Mouse (Mus musculus): ENCODE measurements at regions not wholly inside any gene's neighbourhood (a gene's known extent, or its start where the extent isn't known, plus 50 kb on each side); places are given as distances from the start of the nearest gene placed in this dataset.

DNA sequence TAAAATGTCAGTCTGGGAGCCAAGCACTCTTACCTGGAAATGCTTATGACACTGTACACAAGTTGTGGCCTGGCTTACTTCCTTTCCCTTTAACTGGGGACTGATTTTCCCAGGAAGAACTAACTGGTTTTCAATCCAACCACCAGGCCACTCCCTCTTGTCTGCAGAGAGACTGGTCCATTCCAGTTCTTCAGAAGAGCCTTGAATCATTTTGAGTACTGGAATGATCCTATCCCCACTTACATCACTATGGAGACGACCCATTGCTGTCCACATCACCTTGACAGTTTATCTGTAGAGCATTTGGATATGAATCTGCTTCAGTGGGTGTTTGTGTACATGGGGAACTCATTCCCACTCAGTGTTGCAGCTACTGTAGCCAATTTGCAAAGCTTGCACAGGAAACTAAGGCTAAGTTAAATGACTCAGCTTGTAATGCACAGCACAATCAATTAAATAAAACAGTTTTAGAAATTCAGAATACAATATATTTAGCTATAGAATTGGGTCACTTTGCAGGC, 121.7 kb upstream of the Prep start:
- DNase-seq (ENCODE audit: low read depth, low spot score), result no peak

DNA sequence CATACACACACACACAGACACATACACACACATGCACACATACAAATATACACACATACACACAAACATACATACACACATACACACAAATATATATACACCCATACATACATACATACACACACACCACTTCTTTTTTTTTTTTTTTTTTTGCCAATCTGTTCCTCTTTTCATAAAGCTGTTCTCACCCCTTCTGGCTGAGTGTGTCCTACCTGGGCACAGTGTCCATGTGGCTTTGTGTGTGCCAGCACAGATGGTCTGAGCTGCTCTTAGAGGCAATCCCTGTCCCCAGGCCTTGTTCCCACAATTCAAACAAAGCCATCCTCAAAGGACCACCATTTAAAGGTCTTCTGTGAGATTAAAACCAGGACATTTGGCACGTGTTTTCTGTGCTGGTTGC, 127.6 kb upstream of the Prep start:
- no peak for DNase-seq (ENCODE audit: low read depth, low spot score)

DNA sequence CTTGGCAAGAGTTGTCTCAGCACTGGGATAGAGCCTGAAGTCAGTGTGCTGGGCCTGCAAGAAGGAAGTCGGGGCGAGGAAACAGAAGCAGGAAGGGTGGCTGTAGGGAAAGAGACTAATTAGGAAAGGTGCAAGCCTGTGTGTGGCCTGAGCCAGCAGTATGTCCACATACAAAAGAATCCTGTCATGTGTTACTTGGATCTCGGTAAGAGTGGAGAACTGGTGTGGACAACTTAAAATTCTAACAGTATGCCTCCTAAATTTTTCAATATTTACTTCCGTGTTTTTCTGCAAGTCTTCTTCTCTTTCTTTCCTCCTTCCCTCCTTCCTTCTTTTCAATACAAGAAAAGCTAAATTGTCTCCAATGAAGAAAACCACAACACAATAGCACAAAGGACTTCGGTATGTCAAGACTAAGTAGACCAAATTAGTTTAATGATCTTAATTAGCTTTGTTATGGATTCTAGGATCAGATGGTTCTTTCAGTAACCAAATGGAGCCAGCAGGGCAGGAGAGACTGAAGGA, 130.0 kb upstream of the Prep start:
- DNase-seq (ENCODE audit: low read depth, low spot score), result no peak

DNA sequence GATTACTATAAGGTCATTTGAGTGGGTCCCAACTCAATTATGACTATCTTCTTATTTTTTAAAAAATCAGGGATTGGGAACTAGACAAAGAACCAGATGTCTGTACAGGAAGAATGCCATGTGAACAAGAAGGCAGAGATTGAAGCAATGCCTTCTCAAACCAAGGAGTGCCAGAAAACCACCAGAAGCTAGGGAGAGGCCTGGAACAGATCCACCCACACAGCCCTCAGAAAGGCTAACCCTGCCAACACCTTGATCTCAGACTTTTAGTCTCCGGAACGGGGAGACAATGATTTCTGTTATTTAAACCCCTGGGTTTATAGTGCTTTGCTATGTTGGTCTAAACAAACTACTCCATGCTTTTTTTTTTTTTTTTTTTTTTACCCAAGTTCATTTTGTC, 136.2 kb upstream of the Prep start:
- no peak for DNase-seq (ENCODE audit: low read depth, low spot score)

DNA sequence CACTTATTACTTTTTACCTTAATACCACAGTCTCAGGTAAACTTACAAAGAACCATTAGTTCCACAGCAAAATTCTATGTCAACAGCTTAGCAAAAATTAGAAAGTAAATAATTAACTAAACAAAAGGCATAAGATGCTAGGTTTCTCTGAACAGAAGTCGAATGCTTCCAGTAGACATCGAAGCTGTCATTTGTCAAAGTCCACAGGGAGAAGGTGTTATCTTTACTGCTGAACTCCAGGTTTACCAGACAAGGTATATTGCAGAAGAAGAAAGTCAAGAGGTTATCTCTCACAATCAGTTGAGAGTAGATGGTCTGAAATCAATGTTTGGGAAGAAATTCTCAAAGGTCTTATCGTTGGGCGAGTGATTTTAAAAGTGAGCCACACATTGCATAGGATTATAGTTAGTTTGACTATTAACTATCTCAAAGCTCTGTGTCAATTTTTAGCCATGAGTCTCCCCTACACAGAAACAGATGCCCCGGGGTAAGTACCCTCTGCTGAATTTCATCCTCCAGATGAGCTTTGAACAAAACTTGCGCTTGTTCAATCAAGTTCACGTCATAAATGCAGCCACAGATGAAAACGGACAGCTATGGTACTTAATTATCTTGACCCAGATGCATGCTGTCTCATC, 153.1 kb upstream of the Prep start:
- no peak for DNase-seq (ENCODE audit: low read depth, low spot score)

DNA sequence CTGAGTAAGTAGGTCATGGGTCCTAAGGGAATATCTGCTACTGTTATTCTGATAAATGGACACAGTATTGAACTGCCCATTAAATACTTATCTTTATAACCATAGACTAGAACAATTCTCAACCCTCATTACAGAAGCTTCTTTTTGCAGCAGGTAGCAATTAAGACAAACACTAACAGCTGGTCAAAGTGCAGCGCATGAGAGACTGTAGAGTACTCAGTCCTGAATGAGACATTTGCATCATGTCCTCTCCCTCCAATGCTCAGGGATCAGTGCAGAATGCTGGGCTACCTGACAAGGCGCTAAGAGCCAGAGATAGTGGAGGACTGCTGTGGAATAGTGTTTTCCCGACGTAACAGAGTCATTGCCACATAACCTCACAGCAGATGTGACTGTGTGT, 162.5 kb upstream of the Prep start:
- no peak for DNase-seq (ENCODE audit: low read depth, low spot score)

DNA sequence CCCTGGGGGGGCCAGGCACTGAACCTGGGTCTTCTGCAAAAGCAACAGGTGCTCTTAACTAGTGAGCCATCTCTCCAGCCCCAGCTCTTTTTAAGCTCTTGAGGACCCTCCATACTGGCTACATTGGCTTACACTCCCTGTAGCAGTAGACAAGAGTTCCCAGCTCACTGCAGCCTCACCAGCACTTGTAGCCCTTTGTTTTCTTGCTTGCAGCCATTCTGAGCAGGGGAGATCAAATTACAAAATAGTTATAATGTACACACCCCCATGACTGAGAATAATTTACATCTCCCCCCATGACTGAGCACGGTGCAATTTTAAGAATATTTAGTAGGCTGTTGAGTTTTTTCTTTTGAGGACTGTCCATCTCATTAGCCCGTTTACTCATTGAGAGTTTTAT, 165.8 kb upstream of the Prep start:
- DNase-seq (ENCODE audit: low read depth, low spot score), result no peak

DNA sequence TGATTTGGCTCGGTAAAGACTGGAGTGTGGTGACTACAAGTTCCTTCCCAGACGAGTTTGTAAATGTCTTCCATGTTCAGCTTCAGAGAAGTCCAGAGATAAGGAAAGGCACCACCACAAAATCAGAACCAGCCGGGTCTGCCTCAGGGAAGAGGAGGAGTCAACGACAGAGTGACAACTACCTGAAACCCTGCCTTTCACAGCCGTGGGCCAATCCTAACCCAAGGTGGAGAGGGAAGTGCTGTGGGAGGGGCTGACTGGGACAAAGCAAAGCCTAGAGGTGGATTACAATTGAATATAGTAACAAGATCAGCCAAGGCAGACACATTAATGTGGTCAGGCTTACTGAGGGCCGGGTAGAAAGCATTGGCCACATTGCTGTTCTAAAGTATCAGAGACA, 174.9 kb upstream of the Prep start:
- no peak for DNase-seq (ENCODE audit: low read depth, low spot score)

DNA sequence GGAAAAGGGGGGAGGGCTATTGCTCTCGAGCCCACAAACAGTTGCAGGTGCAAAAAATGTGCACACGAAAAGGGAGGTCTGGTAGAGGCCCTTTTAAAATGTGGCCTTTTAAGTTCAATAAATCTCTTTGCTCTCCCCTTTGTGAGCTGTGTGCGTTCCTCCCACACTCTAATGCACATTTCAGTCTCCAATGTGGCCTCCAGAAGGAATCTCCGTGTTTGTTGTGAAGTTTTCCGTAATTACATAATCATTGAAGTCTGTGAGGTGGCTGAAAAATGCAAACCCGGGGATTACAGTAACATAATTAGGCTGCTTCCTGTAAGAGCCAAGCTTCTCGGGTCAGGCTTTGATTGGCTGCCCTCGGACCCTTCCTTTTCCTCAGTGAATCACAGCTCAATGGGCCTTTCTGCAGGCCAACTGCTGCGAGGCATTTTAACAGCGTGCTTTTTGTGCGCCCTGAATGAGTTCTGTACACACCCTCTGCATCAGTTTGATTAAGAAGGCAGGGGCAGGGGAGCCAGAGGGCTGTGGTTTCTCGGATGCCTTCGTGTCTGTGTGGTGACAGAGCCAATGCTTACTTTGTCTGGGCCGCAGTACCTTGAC, 179.8 kb upstream of the Prep start:
- DNase-seq (ENCODE audit: low read depth, low spot score), result no peak

DNA sequence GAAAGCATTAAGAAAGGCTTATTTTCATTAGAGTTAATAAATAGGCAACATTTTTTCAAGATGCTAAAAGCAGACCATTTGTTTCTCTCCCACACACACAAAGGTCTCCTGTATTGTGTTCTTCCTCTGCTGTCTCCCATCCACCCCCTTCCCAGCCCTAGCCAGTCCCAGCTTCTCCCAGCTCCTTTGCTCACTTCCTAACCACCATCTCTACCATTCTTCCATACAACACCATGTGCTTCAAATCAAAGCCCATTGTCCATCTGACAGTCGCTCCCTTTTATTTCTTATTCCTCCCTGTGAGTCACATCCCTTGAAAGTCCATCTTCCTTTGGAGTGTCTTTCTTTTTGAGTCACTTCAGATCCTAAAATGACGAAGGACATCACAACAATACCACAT, 185.0 kb upstream of the Prep start:
- no peak for DNase-seq (ENCODE audit: low read depth, low spot score)

DNA sequence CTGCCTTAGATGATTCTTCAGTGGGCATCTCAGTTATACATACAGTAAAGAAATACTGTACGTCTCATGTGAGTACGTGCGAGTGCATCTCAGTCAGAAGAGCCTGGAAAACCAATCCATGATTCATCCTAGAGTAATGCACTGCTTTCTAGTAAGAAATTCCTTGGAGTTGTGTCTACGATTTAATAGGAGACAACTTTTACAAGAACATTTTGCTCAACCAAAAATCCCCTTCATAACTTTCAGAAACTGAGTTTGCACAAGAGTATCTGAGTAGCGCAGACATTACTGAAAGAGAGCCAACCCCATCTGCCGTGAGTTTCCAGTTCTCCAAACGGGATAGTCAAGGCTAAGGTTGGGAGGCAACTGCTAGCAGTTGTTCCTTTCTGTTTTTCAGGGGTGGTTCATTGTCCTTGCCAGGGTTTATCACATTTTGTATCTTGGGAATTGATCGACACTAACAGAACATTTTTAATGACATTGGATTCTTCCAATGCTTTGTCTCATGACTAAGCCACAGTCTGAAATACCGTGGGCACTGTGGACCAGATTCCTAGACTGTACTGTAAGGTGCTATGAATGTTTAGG, 189.8 kb upstream of the Prep start:
- DNase-seq (ENCODE audit: low read depth, low spot score), result no peak

DNA sequence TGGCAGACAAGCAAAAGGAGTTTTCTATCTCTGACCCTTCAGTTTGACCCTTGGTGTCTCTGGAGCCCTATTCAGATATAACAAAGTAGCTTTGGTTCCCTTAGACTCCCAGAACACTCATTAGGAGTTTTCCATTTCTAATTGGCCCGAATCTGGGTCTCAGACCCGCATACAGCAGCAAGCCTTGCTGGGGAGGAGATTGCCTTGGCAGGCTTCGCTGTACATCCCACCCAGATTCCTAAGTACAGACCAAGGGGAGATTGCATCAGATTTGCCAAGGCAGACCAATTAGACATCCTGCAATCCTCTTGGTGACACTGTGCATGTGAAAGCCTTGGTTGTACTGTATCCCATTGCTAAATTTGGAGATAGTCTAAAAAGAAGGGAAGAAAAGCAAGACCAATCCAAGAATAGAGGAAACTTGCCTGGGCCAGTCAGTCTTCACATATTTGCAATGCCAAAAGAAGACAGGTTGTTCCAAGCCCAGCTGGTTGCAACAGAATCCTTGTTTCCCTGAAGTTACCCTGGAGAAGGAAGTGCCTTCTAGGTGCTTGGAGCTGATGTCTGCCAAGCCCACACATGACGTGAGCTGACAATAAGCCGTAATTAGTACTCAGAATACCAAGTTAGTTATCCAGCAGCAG, 193.2 kb upstream of the Prep start:
- no peak for DNase-seq (ENCODE audit: low read depth, low spot score)

DNA sequence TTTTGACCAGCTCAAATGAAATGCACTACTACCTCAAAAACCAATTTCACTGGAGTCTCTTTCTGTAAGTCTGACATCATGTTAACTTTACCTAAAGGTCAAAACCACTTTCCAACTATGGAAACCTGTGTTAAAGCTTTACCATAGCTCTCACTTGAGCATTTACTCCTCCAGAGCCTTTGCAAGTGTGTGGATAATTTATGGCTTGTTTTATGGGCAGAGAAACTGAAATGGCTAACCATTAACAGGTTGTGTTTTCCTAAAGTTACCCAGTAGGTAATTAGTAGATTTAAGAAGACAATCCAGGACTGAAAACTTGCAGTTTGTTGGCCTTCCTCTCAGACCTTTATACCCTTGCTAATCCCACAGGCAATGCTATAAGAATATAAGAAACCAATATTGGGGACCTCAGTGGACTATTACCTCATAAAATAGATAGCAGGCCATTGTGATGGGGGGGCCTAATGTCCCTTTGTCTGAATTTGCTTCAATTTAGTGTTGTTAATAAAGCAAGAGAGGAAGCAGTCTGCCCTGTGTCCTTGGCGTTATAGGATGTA, 202.7 kb upstream of the Prep start:
- no peak for DNase-seq (ENCODE audit: low read depth, low spot score)

DNA sequence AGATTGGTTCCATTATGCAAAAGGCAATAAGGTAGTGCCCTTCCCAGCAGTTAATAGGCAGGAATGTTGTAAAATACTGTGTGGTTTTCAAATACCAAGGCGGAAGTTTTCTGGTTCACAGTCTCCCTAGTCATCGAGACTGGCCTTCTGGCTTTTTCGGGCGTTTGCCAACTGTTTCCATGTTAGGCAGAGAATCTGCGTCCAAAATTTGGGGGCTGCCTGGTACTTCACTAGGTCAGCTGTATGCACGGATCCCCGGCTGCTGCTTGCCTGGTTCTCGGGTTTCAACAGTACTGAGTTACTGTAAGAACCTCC, 204.7 kb upstream of the Prep start:
- no peak for DNase-seq (ENCODE audit: low read depth, low spot score)

DNA sequence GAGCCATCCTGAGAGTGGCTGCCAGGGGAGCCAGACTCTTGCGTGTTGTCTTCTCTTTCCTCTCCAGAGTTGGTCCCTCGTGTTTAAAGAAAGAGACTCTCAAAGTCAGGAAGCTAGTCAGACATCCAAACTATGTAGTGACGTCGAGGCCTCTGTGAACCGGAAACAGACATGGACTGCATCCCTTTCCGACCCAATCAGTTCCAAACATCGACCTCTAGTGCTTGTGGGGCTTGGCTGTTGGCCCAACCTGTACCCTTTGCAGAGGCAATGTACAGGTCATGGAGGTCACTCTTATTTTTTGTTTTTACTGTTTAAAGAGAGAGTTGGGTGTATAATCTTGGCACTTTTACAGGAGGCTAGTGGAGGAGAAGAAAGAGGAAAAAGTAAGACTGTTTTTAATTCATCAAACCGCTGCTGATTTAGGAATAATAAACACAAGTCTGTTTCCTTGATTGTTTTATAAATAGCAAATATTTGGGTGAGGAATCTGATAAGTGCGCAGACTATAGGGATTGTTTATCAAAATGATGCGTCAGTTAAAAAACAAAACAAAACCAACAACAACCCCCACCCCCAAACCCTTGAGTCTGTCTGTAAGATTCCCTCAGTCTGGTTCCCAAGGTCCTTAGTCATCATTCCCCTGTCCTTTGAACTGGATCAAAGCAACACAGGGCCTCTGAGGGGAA, 205.2 kb upstream of the Prep start:
- DNase-seq (ENCODE audit: low read depth, low spot score), result no peak

DNA sequence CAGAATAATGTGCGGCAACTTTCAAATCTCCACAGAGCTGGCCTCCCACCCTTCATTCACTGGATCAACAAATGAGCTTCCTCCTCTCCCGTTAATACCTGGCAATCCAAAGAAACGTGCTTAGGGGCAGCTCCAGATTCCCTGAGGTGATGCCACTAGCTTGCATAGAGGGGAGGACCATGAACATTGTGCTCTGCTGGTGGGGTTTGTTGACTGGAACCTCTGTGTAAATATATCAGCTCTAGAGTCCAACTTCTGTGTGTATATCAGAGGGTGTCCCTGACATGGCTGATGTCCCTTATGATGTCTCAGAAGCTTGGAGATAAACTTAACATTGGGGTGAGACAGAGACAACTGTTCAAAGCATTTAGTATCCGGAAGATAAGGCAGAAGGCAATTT, 209.6 kb upstream of the Prep start:
- DNase-seq (ENCODE audit: low read depth, low spot score), result no peak

DNA sequence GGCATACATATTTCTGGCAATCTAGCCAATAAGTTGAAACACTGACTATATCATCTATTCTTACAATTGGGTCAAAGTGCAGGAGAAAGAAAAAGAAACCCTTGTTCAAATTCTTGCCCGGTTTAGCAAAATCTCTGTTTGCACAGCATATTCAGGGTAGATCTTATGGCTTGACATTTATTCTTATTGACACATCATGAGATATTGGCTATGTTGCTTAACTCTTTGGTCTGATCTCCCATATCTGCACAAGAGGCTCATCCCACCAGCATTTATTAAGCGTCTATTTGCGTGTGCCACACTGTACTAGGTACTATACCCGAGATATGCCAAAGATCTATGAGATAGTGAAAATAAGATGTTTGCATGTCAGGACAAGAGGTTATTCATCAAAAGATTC, 212.9 kb upstream of the Prep start:
- DNase-seq (ENCODE audit: low read depth, low spot score), result no peak

DNA sequence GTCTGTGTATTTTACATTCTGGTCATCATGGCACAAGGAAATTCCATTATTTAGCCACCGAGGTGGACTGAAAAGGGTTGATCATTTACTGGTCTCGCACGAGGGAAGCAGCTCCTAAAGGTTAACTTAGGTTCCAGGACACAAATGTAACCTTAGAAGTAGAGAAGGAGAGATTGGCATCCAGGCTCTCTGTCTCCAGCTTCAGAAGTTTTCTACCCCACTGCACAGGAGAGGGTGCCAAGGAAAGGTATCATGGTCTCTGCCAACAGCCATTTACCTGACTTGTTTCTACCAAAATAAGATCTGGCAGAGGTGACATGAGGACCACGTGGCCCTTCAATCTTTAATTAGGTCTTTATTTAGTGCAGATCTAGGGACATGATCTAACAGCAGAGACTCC, 218.0 kb upstream of the Prep start:
- DNase-seq (ENCODE audit: low read depth, low spot score), result no peak

DNA sequence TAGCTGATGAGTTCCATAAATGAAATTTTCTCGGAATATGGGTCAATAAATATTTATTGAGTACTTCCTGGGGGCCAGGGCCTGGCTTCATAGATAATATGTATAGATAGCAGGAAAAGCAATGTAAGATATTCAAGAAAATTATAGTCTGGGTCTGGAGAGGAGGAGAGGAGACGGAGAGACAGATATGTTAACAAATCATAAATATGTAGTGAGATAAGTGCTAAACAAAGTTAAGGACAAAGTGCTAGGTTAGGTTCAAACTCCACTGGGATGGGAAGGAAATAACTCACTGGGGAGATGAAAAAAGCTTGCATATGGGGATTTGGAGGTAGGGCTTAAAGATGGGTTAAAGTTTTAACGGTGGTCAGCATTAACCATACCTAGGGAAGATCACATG, 220.2 kb upstream of the Prep start:
- no peak for DNase-seq (ENCODE audit: low read depth, low spot score)

DNA sequence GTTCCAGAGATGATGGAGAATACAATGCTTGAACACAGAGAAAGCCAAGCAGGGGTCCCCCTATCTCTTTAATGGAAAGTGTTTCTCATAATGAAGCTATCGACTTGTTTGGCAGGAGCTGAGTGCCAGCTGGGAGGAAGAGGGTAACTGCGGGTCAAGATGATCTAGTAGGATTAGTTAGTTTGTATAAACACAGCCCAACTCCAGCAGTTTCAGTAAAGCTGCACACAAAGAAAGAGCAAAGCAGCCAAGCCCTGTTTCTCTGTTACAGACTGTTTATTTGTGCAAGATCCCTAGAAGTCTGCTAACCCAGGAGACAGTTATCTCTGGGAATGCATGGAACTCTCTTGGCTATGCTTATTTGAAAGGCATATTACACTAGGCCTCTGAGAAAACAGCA, 220.9 kb upstream of the Prep start:
- no peak for DNase-seq (ENCODE audit: low read depth, low spot score)

DNA sequence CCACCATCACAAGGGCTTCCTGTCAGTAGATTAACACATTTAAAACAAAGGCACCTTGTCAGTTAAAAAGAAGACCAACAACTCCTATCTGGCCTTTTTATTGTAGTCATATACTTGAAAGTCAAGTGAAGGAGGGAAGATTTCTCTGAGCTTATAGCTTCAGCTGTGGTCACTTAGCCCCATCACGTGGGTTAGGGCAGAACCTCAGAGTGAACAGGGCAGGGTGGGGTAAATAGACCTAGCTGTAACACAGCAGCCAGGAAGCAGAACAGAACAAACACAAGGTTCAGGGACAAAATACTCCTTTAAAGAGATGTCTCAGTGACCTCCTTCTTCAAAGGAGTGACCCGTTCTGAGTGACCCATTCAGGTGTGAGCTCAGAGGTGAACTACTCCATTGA, 226.6 kb upstream of the Prep start:
- no peak for DNase-seq (ENCODE audit: low read depth, low spot score)

DNA sequence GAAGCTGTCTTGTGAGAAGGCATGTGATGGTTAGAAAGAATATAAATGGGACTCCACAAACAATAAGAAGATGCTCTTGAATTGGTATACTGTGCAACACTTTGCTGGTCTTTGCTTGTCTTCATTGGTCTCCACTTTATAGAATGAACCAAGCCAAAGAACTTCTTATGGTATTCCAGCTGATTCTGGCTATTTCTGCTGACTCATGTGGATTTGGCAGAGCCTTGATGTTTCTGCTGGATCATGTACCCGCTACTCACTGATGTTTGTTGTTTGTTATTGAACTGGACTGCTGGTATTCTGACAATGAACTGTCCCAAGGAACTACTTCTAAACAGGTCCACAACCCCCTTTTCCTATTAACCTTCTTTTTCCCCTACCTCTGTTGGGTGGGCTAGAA, 234.5 kb upstream of the Prep start:
- DNase-seq (ENCODE audit: low read depth, low spot score), result no peak
